Mouse (Mus musculus): Measurements from ENCODE around the gene Erbb3. TPM values are rescaled to one million over a fixed set of nuclear protein-coding genes. Genes with fewer than 3 reads are reported as not detected.

Erbb3 gene
- polyA plus RNA-seq, 1 experiment from 2014 or later: 1.3 TPM

DNA sequence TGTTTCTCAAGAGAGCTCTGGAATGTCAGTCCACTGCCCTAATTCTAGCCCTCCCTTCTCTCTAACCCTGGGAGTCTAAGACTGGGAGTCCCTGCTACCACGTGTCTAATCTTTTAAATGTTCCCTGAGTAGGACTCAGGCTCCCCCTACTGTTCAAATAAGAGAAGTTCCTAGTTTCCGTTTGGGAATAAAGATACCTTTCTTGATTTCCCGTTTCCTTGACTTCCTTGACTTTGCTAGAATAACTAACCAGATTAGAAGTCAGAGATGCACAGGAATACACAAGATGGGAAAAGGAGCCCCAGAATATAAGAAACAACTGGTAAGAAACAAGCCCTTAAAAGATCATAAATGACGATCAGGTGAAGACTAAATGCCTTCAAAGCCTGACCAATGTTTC lies 43.1 kb downstream of the Erbb3 start:
- peak overlapping the region; percentile 49 for H3K4me3 ChIP-seq (ENCODE audit: low read length)
- peak overlapping the region; percentile 64 for H3K4me2 ChIP-seq (ENCODE audit: low read length)
- H3K27me3 ChIP-seq (replicated peaks; ENCODE audit: control insufficient read depth, insufficient read depth, low read length): no peaks in the 10 kb centered on the region
- ATAC-seq: no peak
- H3K9me3 ChIP-seq (ENCODE audit: control insufficient read depth, low read length): no peaks in the 10 kb centered on the region
- peaks cover 28% of the 10 kb centered on the region for H3K36me3 ChIP-seq (ENCODE audit: control insufficient read depth, insufficient read depth, low read length)
- 16% methylated on average over 4 of the region's 4 CpGs for WGBS
- H3K9ac ChIP-seq (ENCODE audit: low read depth, low read length): peak overlapping the region; percentile 74; the same call in 1 of the 2 replicates
- peak overlapping the region; percentile 92 for H3K27ac ChIP-seq (ENCODE audit: low read depth, low read length)
- H3K4me1 ChIP-seq (ENCODE audit: control insufficient read depth, insufficient read depth, low read depth, low read length): peaks cover 7% of the 10 kb centered on the region

DNA sequence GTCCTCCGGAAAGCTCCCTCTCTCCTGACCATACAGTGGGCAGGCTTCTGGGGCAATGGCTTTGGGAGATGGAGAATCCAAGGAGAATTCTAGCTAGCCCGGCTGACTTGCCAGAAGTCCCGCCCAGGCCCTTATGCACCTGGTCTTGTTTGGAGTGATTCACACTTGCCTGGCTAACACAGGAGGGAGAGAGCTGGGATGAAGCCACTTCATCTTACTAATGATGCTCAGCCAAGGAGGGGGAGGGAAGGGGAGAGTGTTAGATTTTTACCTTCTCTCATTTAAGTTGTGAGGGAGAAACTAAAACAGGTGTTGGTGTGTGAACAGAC lies 43.9 kb downstream of the Erbb3 start:
- no peaks in the 10 kb centered on the region for H3K27me3 ChIP-seq (replicated peaks; ENCODE audit: control insufficient read depth, insufficient read depth, low read length)
- H3K9ac ChIP-seq (ENCODE audit: low read depth, low read length): no peak overlapping the region; the same call in 1 of the 2 replicates
- no peak for ATAC-seq
- no peaks in the 10 kb centered on the region for H3K9me3 ChIP-seq (ENCODE audit: control insufficient read depth, low read length)
- peaks cover 28% of the 10 kb centered on the region for H3K36me3 ChIP-seq (ENCODE audit: control insufficient read depth, insufficient read depth, low read length)
- H3K27ac ChIP-seq (ENCODE audit: low read depth, low read length): no peak overlapping the region
- H3K4me3 ChIP-seq (ENCODE audit: low read length): no peak overlapping the region
- H3K4me2 ChIP-seq (ENCODE audit: low read length): no peak overlapping the region
- peaks cover 7% of the 10 kb centered on the region for H3K4me1 ChIP-seq (ENCODE audit: control insufficient read depth, insufficient read depth, low read depth, low read length)
- 94% methylated on average over 3 of the region's 3 CpGs for WGBS

DNA sequence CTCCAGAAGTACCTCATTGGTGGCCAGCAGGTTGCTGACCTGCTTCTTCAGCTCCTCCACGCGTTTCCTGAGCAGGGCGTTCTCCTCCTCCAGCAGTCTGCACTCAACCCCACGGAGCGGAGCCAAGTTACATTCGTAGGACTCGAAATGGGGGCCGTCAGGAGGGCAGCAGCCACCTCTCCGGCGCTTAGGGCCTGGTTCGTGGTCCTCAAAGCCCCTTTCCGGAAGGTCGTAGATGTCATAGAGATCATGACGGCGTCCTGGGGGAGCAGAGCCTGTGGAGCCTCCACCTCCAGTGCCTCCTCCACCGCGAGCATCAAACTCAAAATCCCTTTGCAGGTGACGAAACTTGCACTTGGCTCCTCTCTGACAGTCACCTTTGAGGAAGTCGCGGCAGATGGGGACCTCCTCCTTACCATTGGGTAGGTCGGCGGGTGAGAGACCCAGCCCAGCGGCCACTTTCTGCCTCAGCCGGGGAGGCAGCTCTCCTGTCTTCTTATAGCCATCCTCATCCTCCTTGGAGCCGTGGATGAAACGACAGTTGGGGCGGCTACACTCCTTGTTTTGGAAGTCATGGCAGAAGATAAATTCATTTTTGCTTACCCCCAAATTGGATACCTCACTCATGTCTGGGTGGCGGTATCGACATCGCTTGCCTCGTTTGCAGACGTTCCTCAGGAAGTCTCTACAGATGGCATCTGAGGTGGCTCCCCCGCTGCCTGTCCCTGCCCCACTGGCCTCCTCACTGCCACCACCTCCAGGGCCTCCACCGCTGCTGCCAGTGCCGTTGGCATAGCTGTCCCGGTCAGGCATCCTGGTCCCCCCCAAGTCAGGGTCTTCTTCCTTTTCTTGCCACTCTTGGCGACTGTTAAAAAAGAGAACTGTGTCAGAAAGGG lies 44.5 kb downstream of the Erbb3 start:
- Histone ChIP-seq H3K4me2 (ENCODE audit: low read length) (no peak overlapping the region), H3K27ac (ENCODE audit: low read depth, low read length) (no peak overlapping the region), H3K9ac (ENCODE audit: low read depth, low read length) (no peak overlapping the region; the same call in 1 of the 2 replicates), H3K4me1 (ENCODE audit: control insufficient read depth, insufficient read depth, low read depth, low read length) (peaks cover 7% of the 10 kb centered on the region), H3K36me3 (ENCODE audit: control insufficient read depth, insufficient read depth, low read length) (peaks cover 28% of the 10 kb centered on the region), H3K9me3 (ENCODE audit: control insufficient read depth, low read length) (no peaks in the 10 kb centered on the region), H3K27me3 (replicated peaks; ENCODE audit: control insufficient read depth, insufficient read depth, low read length) (no peaks in the 10 kb centered on the region), H3K4me3 (ENCODE audit: low read length) (no peak overlapping the region)
- 96% methylated on average over 37 of the region's 37 CpGs for WGBS
- no peak for ATAC-seq

DNA sequence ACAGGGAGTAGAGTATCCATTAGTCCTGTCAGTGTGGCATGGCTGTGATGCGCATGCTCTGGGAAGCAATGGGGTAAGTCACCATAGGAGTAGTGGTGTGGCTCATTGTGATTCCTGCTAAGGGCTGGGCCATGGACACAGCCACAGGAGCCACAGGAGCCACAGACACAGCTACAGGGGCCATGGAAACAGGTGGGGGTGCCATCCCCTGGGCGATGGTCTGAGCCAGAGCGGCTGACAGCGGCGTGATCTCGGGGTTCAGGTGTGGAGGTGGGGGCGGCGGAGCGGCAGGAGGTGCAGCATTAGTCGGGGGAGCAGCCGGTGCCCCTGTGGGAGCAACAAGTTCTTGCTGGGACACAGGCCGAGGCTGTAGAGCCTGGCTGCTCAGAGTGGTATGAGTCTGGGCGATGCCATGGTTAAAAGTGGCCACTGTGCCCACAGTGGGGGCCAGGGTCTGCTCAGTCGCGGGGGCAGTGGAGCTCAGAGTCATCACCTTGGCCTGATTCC lies 45.2 kb downstream of the Erbb3 start:
- peaks cover 28% of the 10 kb centered on the region for H3K36me3 ChIP-seq (ENCODE audit: control insufficient read depth, insufficient read depth, low read length)
- no peak overlapping the region for H3K9ac ChIP-seq (ENCODE audit: low read depth, low read length)
- no peaks in the 10 kb centered on the region for H3K27me3 ChIP-seq (replicated peaks; ENCODE audit: control insufficient read depth, insufficient read depth, low read length)
- no peaks in the 10 kb centered on the region for H3K9me3 ChIP-seq (ENCODE audit: control insufficient read depth, low read length)
- ATAC-seq: no peak
- H3K4me2 ChIP-seq (ENCODE audit: low read length): no peak overlapping the region
- H3K27ac ChIP-seq (ENCODE audit: low read depth, low read length): no peak overlapping the region
- no peak overlapping the region for H3K4me3 ChIP-seq (ENCODE audit: low read length)
- peaks cover 7% of the 10 kb centered on the region for H3K4me1 ChIP-seq (ENCODE audit: control insufficient read depth, insufficient read depth, low read depth, low read length)
- WGBS: 96% methylated on average over 15 of the region's 15 CpGs

DNA sequence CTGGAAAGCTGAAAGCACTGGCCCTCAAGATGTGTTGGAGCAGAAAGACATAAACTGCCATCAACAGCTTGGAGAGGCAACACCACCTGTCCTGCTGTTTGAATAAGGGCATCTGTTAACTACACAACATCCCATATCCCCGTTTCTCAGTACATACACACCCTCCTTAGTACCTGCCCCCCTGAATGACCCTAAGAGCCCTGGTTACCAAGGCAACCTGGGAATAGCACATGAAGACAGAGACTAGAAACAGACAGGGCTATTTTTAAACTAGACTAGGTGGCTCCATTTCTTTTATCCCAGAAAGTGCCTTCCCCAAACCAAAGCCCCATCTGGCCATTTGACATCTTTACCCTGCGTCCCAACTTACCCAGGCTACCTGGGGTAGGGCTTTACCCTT lies 46.4 kb downstream of the Erbb3 start:
- Histone ChIP-seq H3K9ac (ENCODE audit: low read depth, low read length) (no peak overlapping the region), H3K9me3 (ENCODE audit: control insufficient read depth, low read length) (no peaks in the 10 kb centered on the region), H3K4me1 (ENCODE audit: control insufficient read depth, insufficient read depth, low read depth, low read length) (peaks cover 7% of the 10 kb centered on the region), H3K27ac (ENCODE audit: low read depth, low read length) (no peak overlapping the region), H3K4me3 (ENCODE audit: low read length) (no peak overlapping the region), H3K27me3 (replicated peaks; ENCODE audit: control insufficient read depth, insufficient read depth, low read length) (no peaks in the 10 kb centered on the region), H3K4me2 (ENCODE audit: low read length) (no peak overlapping the region), H3K36me3 (ENCODE audit: control insufficient read depth, insufficient read depth, low read length) (peaks cover 28% of the 10 kb centered on the region)
- 76% methylated on average over 2 of the region's 2 CpGs for WGBS
- no peak for ATAC-seq

DNA sequence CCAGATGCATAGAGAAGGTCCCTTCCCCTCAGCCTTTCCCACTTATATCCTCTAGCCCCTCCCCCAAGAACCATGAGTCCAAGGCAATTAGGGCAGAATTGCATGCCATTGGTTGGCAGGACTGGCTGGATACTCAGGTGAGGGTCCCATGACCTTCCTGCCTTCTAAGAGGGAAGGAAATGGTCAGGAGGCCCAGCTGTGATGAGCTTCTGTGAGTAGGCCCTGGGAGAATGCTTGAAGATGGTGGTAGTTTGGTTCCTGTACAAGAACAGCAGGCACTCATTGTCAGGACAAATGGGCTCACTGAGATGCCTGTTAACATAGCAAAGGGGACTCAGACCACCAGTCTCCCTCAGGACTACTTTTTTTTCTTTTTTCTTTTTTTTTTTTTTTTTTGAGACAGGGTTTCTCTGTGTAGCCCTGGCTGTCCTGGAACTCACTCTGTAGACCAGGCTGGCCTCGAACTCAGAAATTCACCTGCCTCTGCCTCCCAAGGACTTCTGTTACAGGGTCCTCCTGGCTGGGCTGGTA lies 51.0 kb downstream of the Erbb3 start:
- whole genome bisulfite sequencing: 100% methylated on average over 1 of the region's 1 CpGs

DNA sequence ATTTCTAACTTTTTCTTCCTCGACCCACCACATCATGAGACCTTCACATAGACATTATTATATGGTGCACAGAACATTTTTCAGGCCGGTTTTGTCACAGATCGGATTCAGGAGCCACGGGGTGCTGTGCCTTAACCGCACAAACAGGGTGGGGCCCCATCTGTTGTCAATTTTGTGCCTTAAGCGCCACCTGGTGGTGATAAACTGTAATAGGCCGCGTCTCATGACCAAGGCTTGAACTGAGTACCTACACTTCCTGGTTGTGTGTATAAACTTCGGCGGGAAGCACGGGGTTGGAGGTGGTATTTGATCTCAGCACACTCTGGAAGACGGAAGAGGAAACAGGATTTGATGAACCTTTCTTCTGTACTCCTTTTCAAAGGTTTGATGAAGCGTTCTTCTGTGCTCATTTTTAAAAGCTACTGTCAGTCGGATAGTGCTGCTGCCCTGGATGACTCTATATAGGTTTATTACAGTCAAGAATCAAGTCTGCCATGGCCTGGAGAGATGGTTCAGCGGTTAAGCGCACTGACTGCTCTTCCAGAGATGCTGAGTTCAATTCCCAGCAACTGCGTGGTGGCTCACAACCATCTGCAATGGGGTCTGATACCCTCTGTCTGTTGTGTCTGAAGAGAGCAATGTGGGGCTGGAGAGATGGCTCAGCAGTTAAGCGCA lies 53.0 kb downstream of the Erbb3 start:
- peak overlapping the region; percentile 11; the same call in 1 of the 2 replicates for H3K4me3 ChIP-seq (ENCODE audit: low read length)
- WGBS: 16% methylated on average over 18 of the region's 18 CpGs

More for the DNA sequence above, 51.0 kb downstream of the Erbb3 start:
- H3K4me2 ChIP-seq (ENCODE audit: low read length): no peak overlapping the region
- H3K4me3 ChIP-seq (ENCODE audit: low read length): no peak overlapping the region
- H3K36me3 ChIP-seq (ENCODE audit: control insufficient read depth, insufficient read depth, low read length): peaks cover 8% of the 10 kb centered on the region
- no peak for ATAC-seq
- H3K4me1 ChIP-seq (ENCODE audit: control insufficient read depth, insufficient read depth, low read depth, low read length): no peaks in the 10 kb centered on the region
- H3K9ac ChIP-seq (ENCODE audit: low read depth, low read length): no peak overlapping the region
- no peaks in the 10 kb centered on the region for H3K9me3 ChIP-seq (ENCODE audit: control insufficient read depth, low read length)
- no peaks in the 10 kb centered on the region for H3K27me3 ChIP-seq (replicated peaks; ENCODE audit: control insufficient read depth, insufficient read depth, low read length)
- H3K27ac ChIP-seq (ENCODE audit: low read depth, low read length): no peak overlapping the region

DNA sequence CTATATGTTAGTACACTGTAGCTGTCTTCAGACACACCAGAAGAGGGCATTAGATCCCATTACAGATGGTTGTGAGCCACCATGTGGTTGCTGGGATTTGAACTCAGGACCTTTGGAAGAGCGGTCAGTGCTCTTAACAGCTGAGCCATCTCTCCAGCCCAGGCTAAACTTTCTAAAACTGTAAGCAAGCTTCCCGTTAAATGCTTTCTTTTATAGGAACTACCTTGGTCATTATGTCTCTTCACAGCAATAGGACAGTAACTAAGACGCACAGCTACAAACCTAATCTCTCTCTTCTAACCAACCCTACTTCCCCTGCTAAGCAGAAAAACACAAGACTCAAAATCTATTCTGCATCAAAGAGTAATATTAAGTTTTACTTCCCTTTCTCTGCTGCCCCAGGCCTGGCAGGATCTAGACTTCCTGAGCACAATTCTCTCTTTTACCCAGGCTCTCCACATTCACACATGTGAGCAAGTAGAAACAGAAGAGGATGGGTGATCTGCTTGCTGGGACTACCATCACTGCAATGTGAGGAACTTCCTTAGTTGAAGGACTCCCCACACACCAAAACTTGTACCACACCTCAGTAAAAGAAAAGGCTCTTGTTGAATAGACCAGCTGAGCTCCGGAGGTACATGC lies 53.7 kb downstream of the Erbb3 start:
- 71% methylated on average over 4 of the region's 4 CpGs for WGBS
- Histone ChIP-seq H3K4me3 (ENCODE audit: low read length) (peak overlapping the region; percentile 11; the same call in 1 of the 2 replicates), H3K36me3 (ENCODE audit: control insufficient read depth, insufficient read depth, low read length) (no peaks in the 10 kb centered on the region), H3K27ac (ENCODE audit: low read depth, low read length) (no peak overlapping the region), H3K9me3 (ENCODE audit: control insufficient read depth, low read length) (no peaks in the 10 kb centered on the region), H3K4me1 (ENCODE audit: control insufficient read depth, insufficient read depth, low read depth, low read length) (no peaks in the 10 kb centered on the region), H3K4me2 (ENCODE audit: low read length) (peak overlapping the region; percentile 49), H3K27me3 (replicated peaks; ENCODE audit: control insufficient read depth, insufficient read depth, low read length) (no peaks in the 10 kb centered on the region), H3K9ac (ENCODE audit: low read depth, low read length) (0 out of 2 replicates have a peak overlapping the region, but pooled peaks have one; percentile 8)
- ATAC-seq: peak; percentile 41; the same call in 1 of the 2 replicates

More for the DNA sequence above, 53.0 kb downstream of the Erbb3 start:
- Histone ChIP-seq H3K4me2 (ENCODE audit: low read length) (peak overlapping the region; percentile 49), H3K9me3 (ENCODE audit: control insufficient read depth, low read length) (no peaks in the 10 kb centered on the region), H3K4me1 (ENCODE audit: control insufficient read depth, insufficient read depth, low read depth, low read length) (no peaks in the 10 kb centered on the region), H3K9ac (ENCODE audit: low read depth, low read length) (0 out of 2 replicates have a peak overlapping the region, but pooled peaks have one; percentile 13), H3K27me3 (replicated peaks; ENCODE audit: control insufficient read depth, insufficient read depth, low read length) (no peaks in the 10 kb centered on the region), H3K27ac (ENCODE audit: low read depth, low read length) (no peak overlapping the region), H3K36me3 (ENCODE audit: control insufficient read depth, insufficient read depth, low read length) (no peaks in the 10 kb centered on the region)
- ATAC-seq: peak; percentile 93
